Mouse (Mus musculus) spleen, postnatal 10 days (tissue): ENCODE data around the gene Lmnb2.

Source experiments
- DNase-seq, 2 experiments: peaks; one replicate each; pipeline ENCODE4 v3.0.0; 2021 to 2022; ENCODE audit warnings: low spot score in 2 of 2

Lmnb2 gene

DNA sequence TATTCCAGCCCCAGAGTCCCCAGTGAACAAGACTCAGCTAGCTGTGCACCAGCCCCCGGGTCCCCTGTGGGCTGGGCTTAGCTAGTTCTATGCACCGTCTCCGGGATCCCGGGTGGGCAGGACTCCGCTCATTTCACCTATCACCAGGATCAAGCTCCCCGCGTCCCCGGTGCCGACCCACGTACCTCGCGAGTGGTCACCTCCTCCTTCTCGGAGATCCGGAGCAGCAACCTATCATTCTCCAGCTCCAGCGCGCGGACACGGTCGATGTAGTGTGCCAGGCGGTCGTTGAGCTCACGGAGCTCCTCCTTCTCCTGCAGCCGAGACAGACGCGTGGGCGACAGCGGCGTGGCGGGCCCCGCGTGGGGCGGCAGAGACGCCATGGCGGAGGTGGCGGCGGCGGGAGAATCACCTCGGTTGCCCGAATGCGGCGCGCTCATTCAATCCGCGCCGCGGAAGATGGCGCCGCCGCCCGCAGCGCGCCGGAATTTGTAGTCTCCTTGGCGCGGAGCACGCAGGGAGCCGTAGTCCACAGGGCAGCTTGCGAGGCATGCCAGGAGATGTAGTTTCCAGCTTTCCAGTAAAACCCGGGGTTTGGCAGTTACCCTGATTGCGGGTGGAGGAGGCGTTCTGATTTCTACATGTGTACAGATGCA, at the start of gene Lmnb2:
Gene Lmnb2, minus strand, starts transcription at position 467 of the 656 bp plus-strand sequence.
- DNase-seq, result peak; percentile 46 to 72

- DNase-seq, result no peak
These were observed 49.1 kb upstream of the Lmnb2 start for GRCm38 (mm10) chr10:80967101-80967656.

GRCm38 (mm10) chr10:80966296-80966695, 48.3 kb upstream of the Lmnb2 start:
- no peak for DNase-seq

GRCm38 (mm10) chr10:80963031-80963975, 45.3 kb upstream of the Lmnb2 start:
- DNase-seq, result no peak

GRCm38 (mm10) chr10:80962585-80962984, 44.5 kb upstream of the Lmnb2 start:
- DNase-seq, result no peak

- no peak for DNase-seq
These were observed 44.0 kb upstream of the Lmnb2 start for GRCm38 (mm10) chr10:80962051-80962472.

GRCm38 (mm10) chr10:80960551-80961508, 42.8 kb upstream of the Lmnb2 start:
- DNase-seq, result no peak

DNA sequence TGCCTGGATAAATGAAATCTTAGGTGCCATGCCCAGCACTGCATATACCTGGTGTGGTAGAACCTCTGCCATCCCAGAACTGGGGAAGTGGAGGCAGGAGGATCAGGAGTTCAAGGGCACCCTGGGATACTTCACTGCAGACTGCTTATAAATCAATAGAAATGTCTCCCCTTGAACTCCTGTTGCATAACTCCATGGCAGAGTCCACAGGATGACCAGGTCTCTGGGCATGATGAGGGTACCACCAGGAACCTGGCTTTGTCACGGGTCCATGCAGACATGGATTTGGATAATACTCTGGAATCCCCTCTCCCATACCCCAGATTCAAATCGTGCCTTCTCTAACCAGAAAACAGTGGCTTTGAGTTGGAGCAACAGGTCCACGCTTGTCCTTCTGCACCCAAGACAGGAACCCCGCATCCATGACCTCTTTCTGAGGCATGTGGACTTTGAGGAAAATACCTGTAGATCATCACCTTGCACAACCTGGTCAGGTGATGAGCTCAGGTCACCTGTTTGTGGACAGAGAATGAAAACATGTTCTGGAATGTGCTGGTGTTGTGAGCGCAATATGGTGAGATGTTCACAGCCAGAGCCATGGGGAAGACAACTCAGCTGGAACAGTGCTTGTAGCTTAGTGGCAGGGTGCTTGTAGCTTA, 41.1 kb upstream of the Lmnb2 start:
- DNase-seq, result no peak

DNA sequence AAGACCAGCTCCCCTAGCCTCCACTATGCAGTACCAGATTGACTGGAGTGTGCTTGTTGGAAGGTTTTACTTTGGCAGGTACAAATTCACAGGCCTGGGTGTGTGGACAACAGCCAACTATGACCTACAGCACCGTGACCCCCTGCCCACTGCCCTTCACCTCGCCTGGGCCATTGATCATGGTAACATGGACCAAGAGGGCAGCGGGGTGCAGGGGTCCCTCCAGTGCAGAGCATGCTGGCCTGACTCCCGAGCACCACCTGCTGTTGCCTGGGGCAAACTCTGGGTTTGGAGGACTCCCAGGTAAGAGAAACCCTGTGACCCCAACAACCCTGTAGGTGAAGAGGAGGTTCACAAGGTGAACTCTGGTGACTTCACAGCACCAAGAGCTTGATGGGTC, 39.7 kb upstream of the Lmnb2 start:
- no peak for DNase-seq

DNA sequence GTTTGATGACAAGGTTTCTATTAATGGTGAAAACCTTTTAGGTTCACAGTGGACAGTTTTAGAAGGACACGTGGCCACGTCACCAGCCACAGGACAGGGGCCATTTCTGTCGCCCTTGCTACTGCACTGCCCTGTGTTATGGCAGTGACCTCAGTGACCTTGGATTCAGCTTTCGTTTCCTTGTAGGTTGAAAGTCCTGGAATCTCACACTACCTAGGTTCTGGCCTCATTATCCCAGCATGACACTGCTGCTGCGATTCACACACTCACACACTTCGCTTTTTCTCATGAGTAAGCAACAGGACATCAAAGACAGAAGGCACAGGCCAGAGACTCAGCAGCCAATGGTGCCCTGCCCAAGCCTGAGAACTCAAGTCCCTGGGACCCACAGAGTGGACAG, 38.9 kb upstream of the Lmnb2 start:
- no peak for DNase-seq

DNA sequence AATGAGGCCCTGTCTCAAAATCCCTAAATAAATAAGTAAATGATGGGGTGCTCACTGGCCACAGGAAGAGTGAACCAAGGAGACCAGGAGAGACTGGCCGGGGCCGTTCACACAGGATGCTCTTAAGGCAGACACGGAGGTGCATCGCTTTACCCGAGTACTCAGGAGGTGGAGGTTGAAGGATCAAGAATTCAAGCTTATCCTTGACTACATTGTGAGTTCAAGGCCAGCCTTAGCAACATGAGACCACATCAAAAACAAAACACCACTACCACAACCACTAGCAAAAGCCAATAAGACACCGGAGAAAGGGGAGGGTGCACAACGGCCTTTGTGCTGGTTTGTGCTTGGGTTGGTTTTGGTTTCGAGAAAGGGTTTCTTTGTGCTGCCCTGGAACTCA, 38.3 kb upstream of the Lmnb2 start:
- no peak for DNase-seq

DNA sequence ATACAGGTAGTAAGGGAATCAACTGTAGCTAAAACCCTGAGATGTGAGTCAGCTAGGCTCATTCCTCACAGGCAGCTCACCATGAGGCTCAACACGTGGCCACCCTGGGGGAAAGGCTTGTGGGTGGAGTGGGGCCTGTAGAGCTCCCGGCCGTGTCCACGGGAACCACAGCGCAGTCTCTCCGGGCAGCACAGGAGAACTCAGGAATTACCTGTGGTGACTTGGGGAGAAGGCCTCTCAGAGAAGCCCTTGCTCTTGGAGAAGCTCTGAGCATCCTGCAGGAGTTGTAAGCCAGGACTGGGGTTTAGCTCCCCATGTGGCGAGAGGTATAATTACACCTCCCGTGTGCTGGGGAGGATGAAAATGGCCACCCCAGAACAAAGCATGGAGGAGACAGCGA, 37.5 kb upstream of the Lmnb2 start:
- peak; percentile 31 to 73 for DNase-seq

GRCm38 (mm10) chr10:80954843-80955242, 36.8 kb upstream of the Lmnb2 start:
- DNase-seq, result no peak

DNA sequence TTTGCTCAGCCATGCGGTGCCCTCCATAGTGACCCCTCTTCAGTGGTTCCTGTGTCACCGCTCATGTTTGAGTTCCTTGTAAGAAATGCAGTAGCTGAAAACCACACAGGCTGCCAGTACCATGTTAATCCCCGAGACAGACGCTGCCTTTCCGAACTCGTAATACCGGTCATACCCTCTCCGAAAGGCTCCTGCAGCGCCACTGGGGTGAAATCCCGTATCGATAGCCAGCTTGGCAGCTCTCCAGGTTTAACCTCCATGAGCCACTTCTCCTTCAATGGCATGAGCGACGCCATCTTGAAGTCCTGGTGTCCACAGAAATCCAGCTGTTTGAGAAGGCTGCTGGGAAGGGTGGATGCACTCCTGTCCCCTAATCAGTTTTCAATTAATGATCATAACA, 36.4 kb upstream of the Lmnb2 start:
- no peak for DNase-seq

DNA sequence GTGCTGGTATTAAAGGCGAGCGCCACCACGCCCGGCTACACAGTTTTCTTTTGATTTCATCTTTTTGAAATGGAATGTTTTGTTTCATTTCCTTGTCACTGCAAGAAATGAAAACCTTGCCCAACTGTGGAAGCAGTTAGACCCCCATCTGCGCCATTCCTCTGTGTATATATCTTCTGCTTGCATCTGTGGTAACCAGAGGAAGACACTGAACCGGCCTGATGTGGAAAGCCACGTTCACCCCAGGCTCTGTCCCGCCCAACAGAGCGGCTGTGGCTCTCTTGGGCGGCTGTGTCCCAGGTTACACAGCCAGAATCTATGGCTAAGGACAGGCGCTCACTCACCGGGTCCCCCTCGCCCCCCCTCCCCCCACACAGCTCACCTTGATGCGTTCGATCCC, 34.4 kb upstream of the Lmnb2 start:
- no peak for DNase-seq

DNA sequence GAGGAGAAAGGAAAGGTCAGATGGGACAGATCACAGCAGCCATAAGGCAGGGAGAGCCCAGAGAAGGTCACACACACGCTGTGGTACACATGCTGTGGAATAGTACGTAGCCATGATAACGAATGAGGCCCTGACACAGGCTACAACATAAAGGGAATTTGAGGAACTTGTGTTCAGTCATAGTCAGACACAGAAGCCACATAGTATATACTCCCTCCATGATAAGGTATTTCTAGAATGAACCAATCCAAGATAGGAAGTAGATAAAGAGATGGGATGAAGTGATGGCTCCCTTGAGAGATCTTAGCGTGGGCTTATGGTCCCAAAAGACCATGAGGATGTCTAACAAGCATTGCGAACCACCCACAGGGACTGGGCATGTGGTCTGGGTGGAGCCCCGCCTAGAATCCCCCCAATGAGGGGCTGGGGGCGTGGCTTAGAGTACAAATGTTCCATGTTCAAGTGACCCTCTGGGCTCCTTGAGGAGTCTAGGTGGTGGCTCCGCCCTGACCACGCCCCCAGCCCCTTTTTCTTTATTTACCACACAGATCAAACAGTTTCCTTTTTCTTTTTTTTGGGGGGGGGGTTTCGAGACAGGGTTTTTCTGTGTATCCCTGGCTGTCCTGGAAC, 33.8 kb upstream of the Lmnb2 start:
- DNase-seq, result no peak

- no peak for DNase-seq
These were observed 32.3 kb upstream of the Lmnb2 start for GRCm38 (mm10) chr10:80950314-80950713.

- no peak for DNase-seq
These were observed 31.0 kb upstream of the Lmnb2 start for GRCm38 (mm10) chr10:80949081-80949480.

- DNase-seq, result no peak
These were observed 30.5 kb upstream of the Lmnb2 start for GRCm38 (mm10) chr10:80948570-80948969.

DNA sequence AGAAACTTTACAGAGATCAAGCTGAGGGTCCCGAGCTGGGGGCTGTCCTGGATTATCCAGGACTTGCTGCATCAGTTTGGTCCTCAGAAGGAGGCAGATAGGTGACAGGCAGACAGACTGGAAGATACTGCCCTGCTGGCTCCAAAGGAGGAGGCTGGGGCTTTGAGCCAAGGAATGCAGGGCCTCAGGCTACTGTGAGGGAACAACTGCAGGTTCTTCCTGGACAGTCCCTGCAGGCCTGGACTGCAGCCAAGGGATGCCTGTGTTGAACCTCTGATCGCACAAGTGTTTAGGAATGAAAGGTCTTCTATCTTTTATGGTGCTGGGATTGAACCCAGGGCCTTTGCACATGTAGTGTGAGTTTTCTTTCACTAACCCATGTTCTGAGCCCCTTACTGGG, 29.8 kb upstream of the Lmnb2 start:
- DNase-seq, result no peak
